Mouse (Mus musculus) neural tube, embryonic 11.5 days (tissue): ENCODE measurements around the gene Stum. TPM values are rescaled to one million over a fixed set of nuclear protein-coding genes. Genes with fewer than 3 reads are reported as not detected.
A peak's percentile ranks its signal among the peaks of the same experiment; 100 is the strongest.
"Not testable (repeated sequence)": the region's sequence is repeated elsewhere in the genome, so short reads cannot be mapped to it uniquely, and the experiment has no call there.

ENCODE experiments used
- ATAC-seq: fragments of 200-750 bp; cut with Nextera tagmentation; 2 replicates; pipeline ENCODE4 v1.8.0; 2017; ENCODE audit warnings: moderate number of reproducible peaks, mild to moderate bottlenecking, moderate TSS enrichment, moderate library complexity; ENCODE audit not compliant: insufficient read depth, low FRiP score, low TSS enrichment
- DNase-seq: peaks from one replicate; pipeline ENCODE4 v3.0.0-alpha.2; 2015; ENCODE audit warnings: low spot score
- H3K27ac ChIP-seq: fragments of 300-500 bp; sonication (generic); 2 replicates; pipeline ENCODE4 v1.5.1; 2014; ENCODE audit warnings: low read depth, mild to moderate bottlenecking, low read length
- H3K27me3 ChIP-seq: fragments of 300-500 bp; sonication (generic); 2 replicates; pipeline ENCODE4 v1.6.1; 2014; ENCODE audit warnings: mild to moderate bottlenecking, low read length, mixed read lengths; ENCODE audit not compliant: control insufficient read depth, insufficient read depth
- H3K36me3 ChIP-seq: fragments of 300-500 bp; sonication (generic); 2 replicates; pipeline ENCODE4 v1.6.1; 2014; ENCODE audit warnings: mild to moderate bottlenecking, low read length, moderate library complexity, mixed read lengths; ENCODE audit not compliant: control insufficient read depth, insufficient read depth
- H3K4me1 ChIP-seq: fragments of 300-500 bp; sonication (generic); 2 replicates; pipeline ENCODE4 v1.6.1; 2014; ENCODE audit warnings: low read length, mixed read lengths; ENCODE audit not compliant: control insufficient read depth, insufficient read depth
- H3K4me2 ChIP-seq: fragments of 300-500 bp; sonication (generic); 2 replicates; pipeline ENCODE4 v1.6.1; 2014; ENCODE audit warnings: low read depth, mild to moderate bottlenecking, moderate library complexity
- H3K4me3 ChIP-seq: fragments of 300-500 bp; sonication (generic); 2 replicates; pipeline ENCODE4 v1.5.1; 2014; ENCODE audit warnings: low read depth, low read length
- H3K9ac ChIP-seq: fragments of 300-500 bp; sonication (generic); 2 replicates; pipeline ENCODE4 v1.6.1; 2014; ENCODE audit warnings: mild to moderate bottlenecking, low read length
- H3K9me3 ChIP-seq: fragments of 300-500 bp; sonication (generic); 2 replicates; pipeline ENCODE4 v1.6.1; 2016; ENCODE audit warnings: low read length; ENCODE audit not compliant: control insufficient read depth
- WGBS: fragments of 180-500 bp; shearing (Covaris S2); extraction: QIAGEN DNeasy Blood & Tissue Kit; methylation state at CpG from one replicate; pipeline ENCODE4 v1.1.7; 2014; 5-methylcytosine and 5-hydroxymethylcytosine counted together
- polyA plus RNA-seq: library from polyadenylated mRNA; unstranded; fragments of >200 nt; fragmentation: Nextera tagmentation; extraction: Ambion mirVana; gene quantifications from 2 replicates; pipeline ENCODE4 v1.2.1, GENCODE M21; 2014

Stum gene
- polyA plus RNA-seq, 1 experiment from 2014 or later = 2.5 TPM

GRCm38 (mm10) chr1:180393017-180393797, 90.1 kb downstream of the Stum start:
- DNase-seq = no peak
- no peaks in the 10 kb centered on the region for H3K36me3 ChIP-seq
- 90% methylated on average over 9 of the region's 9 CpGs for WGBS

GRCm38 (mm10) chr1:180392137-180392798, 91.0 kb downstream of the Stum start:
- H3K27ac ChIP-seq = no peak overlapping the region
- no peak for ATAC-seq
- no peaks in the 10 kb centered on the region for H3K9me3 ChIP-seq
- no peaks in the 10 kb centered on the region for H3K36me3 ChIP-seq
- no peak overlapping the region for H3K4me2 ChIP-seq
- no peak overlapping the region for H3K9ac ChIP-seq
- H3K4me1 ChIP-seq = no peaks in the 10 kb centered on the region
- 82% methylated on average over 5 of the region's 5 CpGs for WGBS
- no peak overlapping the region for H3K4me3 ChIP-seq
- no peak for DNase-seq
- H3K27me3 ChIP-seq = no peaks in the 10 kb centered on the region

More at GRCm38 (mm10) chr1:180393017-180393797, 90.1 kb downstream of the Stum start:
- no peak overlapping the region for H3K27ac ChIP-seq
- no peak overlapping the region for H3K4me2 ChIP-seq
- no peak overlapping the region for H3K9ac ChIP-seq
- ATAC-seq = no peak
- H3K27me3 ChIP-seq = no peaks in the 10 kb centered on the region
- no peak overlapping the region for H3K4me3 ChIP-seq
- H3K4me1 ChIP-seq = no peaks in the 10 kb centered on the region
- no peaks in the 10 kb centered on the region for H3K9me3 ChIP-seq

- Histone ChIP-seq H3K4me1 (no peaks in the 10 kb centered on the region), H3K27me3 (no peaks in the 10 kb centered on the region), H3K4me2 (no peak overlapping the region), H3K27ac (no peak overlapping the region), H3K4me3 (no peak overlapping the region), H3K9ac (no peak overlapping the region), H3K36me3 (no peaks in the 10 kb centered on the region), H3K9me3 (no peaks in the 10 kb centered on the region)
- DNase-seq (no peak), ATAC-seq (no peak)
- 90% methylated on average over 4 of the region's 4 CpGs for WGBS
Measured at GRCm38 (mm10) chr1:180391575-180391945, 91.7 kb downstream of the Stum start.

- Histone ChIP-seq H3K27ac (no peak overlapping the region), H3K36me3 (no peaks in the 10 kb centered on the region), H3K27me3 (no peaks in the 10 kb centered on the region), H3K9me3 (no peaks in the 10 kb centered on the region), H3K4me2 (no peak overlapping the region), H3K4me1 (no peaks in the 10 kb centered on the region), H3K9ac (no peak overlapping the region), H3K4me3 (no peak overlapping the region)
- 82% methylated on average over 10 of the region's 10 CpGs for WGBS
- ATAC-seq = no peak
- no peak for DNase-seq
Measured at GRCm38 (mm10) chr1:180390746-180391574, 92.3 kb downstream of the Stum start.

- Histone ChIP-seq H3K27ac (no peak overlapping the region), H3K9ac (no peak overlapping the region), H3K36me3 (no peaks in the 10 kb centered on the region), H3K4me2 (no peak overlapping the region), H3K4me1 (no peaks in the 10 kb centered on the region), H3K27me3 (no peaks in the 10 kb centered on the region), H3K4me3 (no peak overlapping the region), H3K9me3 (no peaks in the 10 kb centered on the region)
- no peak for DNase-seq
- no peak for ATAC-seq
- WGBS = 68% methylated on average over 3 of the region's 3 CpGs
Measured at GRCm38 (mm10) chr1:180390321-180390731, 93.0 kb downstream of the Stum start.

GRCm38 (mm10) chr1:180389213-180389760, 94.0 kb downstream of the Stum start:
- not testable (repeated sequence) for ATAC-seq, H3K27me3 ChIP-seq
- WGBS = 88% methylated on average over 11 of the region's 11 CpGs

GRCm38 (mm10) chr1:180388481-180388880, 94.8 kb downstream of the Stum start:
- no peak overlapping the region for H3K27ac ChIP-seq
- no peak overlapping the region for H3K9ac ChIP-seq
- 46% methylated on average over 1 of the region's 1 CpGs for WGBS
- no peak for ATAC-seq
- H3K9me3 ChIP-seq = no peaks in the 10 kb centered on the region
- no peak overlapping the region for H3K4me3 ChIP-seq
- H3K4me2 ChIP-seq = no peak overlapping the region
- no peak for DNase-seq
- H3K36me3 ChIP-seq = no peaks in the 10 kb centered on the region
- no peaks in the 10 kb centered on the region for H3K4me1 ChIP-seq
- no peaks in the 10 kb centered on the region for H3K27me3 ChIP-seq

More at GRCm38 (mm10) chr1:180389213-180389760, 94.0 kb downstream of the Stum start:
- H3K4me3 ChIP-seq, H3K36me3 ChIP-seq, DNase-seq, H3K27ac ChIP-seq, H3K9ac ChIP-seq, H3K9me3 ChIP-seq, H3K4me1 ChIP-seq, H3K4me2 ChIP-seq: not testable (repeated sequence)

- H3K4me1 ChIP-seq = no peaks in the 10 kb centered on the region
- ATAC-seq = no peak
- no peaks in the 10 kb centered on the region for H3K27me3 ChIP-seq
- no peaks in the 10 kb centered on the region for H3K9me3 ChIP-seq
- H3K27ac ChIP-seq = no peak overlapping the region
- H3K4me2 ChIP-seq = peak overlapping the region; percentile 59
- H3K9ac ChIP-seq = no peak overlapping the region
- 22% methylated on average over 11 of the region's 11 CpGs for WGBS
- peak overlapping the region; percentile 4; the same call in 1 of the 2 replicates for H3K4me3 ChIP-seq
- H3K36me3 ChIP-seq = no peaks in the 10 kb centered on the region
- no peak for DNase-seq
Measured at GRCm38 (mm10) chr1:180387750-180388480, 95.4 kb downstream of the Stum start.
